Mouse (Mus musculus): ENCODE data around the gene Uxt.

The Uxt gene

GRCm38 (mm10) chrX:20961477-20962378 lies at the start of gene Uxt:
Uxt (minus strand) TSS chrX:20962017.
- peak; percentile 91 for DNase-seq (ENCODE audit: low read depth, low spot score)

GRCm38 (mm10) chrX:20980901-20981300 lies 19.1 kb upstream of the Uxt start:
- DNase-seq (ENCODE audit: low read depth, low spot score) = no peak

- DNase-seq (ENCODE audit: low read depth, low spot score) = peak; percentile 92
Measured at GRCm38 (mm10) chrX:20950191-20950880, 11.5 kb downstream of the Uxt start, which contains the start of gene Elk1. Elk1 (minus strand) TSS chrX:20950608.

GRCm38 (mm10) chrX:20946055-20946454 lies 15.8 kb downstream of the Uxt start:
- DNase-seq (ENCODE audit: low read depth, low spot score) = peak; percentile 44

GRCm38 (mm10) chrX:20931963-20932362 lies 29.9 kb downstream of the Uxt start:
- DNase-seq (ENCODE audit: low read depth, low spot score) = no peak

- DNase-seq (ENCODE audit: low read depth, low spot score) = no peak
Measured at GRCm38 (mm10) chrX:20931364-20931763, 30.5 kb downstream of the Uxt start, which contains the start of gene Cfp. Cfp (minus strand) TSS chrX:20931555.

GRCm38 (mm10) chrX:20929859-20930258 lies 32.0 kb downstream of the Uxt start:
- no peak for DNase-seq (ENCODE audit: low read depth, low spot score)

GRCm38 (mm10) chrX:20924976-20925375 lies 36.8 kb downstream of the Uxt start:
- no peak for DNase-seq (ENCODE audit: low read depth, low spot score)

- DNase-seq (ENCODE audit: low read depth, low spot score) = no peak
Measured at GRCm38 (mm10) chrX:20923506-20923905, 38.3 kb downstream of the Uxt start.

GRCm38 (mm10) chrX:20921366-20921765 lies 40.5 kb downstream of the Uxt start:
- no peak for DNase-seq (ENCODE audit: low read depth, low spot score)

- peak; percentile 87 for DNase-seq (ENCODE audit: low read depth, low spot score)
Measured at GRCm38 (mm10) chrX:20920844-20921364, 40.9 kb downstream of the Uxt start, which contains the start of gene Syn1. Syn1 (minus strand) TSS chrX:20921004.

- DNase-seq (ENCODE audit: low read depth, low spot score) = no peak
Measured at GRCm38 (mm10) chrX:20920249-20920843, 41.5 kb downstream of the Uxt start.

- DNase-seq (ENCODE audit: low read depth, low spot score) = no peak
Measured at GRCm38 (mm10) chrX:20915075-20915474, 46.7 kb downstream of the Uxt start.

GRCm38 (mm10) chrX:20913726-20914125 lies 48.1 kb downstream of the Uxt start:
- no peak for DNase-seq (ENCODE audit: low read depth, low spot score)

GRCm38 (mm10) chrX:20910074-20910473 lies 51.7 kb downstream of the Uxt start:
- DNase-seq (ENCODE audit: low read depth, low spot score) = no peak
